Mouse (Mus musculus) right cerebral cortex, postnatal 4 days (tissue): ENCODE data around the gene Actn4.
"Not testable (repeated sequence)": the region's sequence is repeated elsewhere in the genome, so short reads cannot be mapped to it uniquely, and the experiment has no call there.

Source experiments
- DNase-seq: peaks from one replicate; pipeline ENCODE4 v3.0.0-alpha.2; 2022

The Actn4 gene

DNA sequence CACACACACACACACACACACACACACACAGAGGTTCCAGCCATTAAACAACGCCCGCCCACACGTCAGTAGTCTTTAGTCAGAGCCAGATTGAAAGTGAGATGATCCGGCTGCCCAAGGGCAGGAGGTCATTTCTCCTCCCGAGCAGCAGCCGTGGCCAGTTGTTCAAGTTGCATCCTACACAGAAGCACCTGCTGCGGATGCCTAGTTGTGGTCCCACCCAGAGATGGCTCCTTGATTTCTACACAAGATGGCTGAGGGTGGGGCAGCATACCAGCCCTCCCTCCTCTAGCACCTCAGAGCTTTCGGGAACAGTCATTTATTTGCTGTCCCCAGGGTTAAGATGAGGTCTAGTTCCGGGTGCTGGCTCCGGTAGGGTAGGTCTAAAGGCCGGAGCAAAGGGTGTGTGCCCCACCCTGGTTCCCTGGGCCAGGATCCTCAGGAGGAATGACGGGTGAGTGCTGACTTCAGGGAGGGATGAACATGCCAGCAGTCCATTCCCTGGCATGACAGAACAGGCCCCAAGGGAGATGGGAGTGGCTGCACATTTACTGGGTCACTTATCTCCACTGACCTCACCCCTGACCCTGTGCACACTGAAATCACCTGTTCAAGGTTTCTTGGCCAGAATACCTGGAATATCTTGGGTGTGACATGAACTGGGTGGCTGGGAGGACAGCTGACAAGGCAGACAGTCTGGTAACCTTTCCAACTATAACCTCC is 7.7 kb upstream of the Actn4 start:
- no peak for DNase-seq

DNA sequence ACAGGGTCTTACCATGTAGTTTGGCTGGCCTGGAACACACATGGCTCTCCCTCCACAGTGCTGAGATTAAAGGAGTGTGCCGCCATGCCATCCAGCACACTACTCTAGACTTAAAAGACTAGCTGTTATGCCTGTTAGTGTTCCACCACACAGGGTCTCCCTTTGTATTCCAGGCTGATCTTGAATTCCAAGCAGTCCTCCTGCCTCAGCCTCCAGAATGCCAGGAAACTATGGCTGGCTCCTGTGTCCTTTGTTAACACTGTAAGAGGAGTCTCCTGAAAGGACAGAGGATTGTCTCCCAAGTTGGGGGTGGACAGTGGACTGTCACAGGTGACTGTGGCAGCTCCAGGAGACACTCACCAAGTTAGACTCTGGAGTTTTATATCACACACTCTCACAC is 7.1 kb upstream of the Actn4 start:
- DNase-seq = no peak

- DNase-seq = not testable (repeated sequence)
Observed at GRCm38 (mm10) chr7:28968120-28968519, 6.0 kb upstream of the Actn4 start.

DNA sequence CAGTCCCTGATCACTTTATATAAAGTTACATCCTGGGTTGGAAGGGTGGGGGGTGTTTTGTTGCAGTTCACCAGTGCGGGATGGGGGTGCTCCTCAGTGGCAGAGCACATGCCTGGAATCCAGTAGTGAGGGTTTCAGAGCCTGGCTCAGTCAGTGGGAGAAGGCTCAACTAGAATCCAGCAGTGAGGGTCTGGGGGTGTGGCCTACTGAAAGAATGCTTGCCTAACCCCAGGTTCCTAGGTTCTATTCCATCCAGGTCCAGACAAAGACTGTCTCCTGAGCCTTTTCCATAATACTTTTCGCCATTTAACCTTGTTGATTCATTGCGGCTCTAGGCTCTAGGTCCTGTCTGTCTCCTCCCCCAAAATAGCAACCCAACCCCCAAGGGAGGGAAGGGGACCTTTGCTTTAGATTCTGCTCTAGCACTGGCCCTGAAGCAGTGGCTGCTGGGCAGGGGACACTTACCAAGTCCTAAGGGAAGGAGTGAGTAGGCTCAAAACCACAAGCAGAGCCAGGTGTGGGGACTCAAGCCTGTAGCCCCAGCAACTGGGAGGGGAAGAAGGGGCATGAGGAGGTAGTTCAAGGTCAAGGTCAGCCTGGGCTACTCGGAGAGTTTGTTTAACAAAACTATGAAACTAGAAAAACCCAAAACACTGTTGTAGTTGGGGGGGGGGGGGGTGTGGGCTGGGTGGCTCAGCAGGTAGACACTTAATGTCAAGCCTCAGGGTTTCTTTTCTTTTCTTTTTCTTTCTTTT is 4.8 kb upstream of the Actn4 start:
- no peak for DNase-seq

DNA sequence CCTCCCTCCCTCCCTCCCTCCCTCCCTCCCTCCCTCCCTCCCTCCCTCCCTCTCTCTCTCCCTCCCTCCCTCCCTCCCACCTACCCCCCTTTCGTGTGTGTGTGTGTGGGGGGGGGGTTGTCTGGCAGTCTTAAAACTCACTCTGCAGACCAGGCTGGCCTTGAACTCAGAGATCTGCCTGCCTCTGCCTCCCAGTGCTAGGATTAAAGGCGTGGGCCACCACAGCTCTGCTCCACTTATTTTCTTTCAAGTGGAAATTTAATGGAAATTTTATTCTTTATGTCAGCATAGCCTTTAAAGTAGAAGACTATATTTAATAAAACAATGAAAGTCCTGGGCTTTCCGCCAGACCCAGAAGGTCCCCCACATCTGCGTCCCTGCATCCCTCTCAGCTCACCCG is 4.0 kb upstream of the Actn4 start:
- no peak for DNase-seq

GRCm38 (mm10) chr7:28965346-28965840 is 3.3 kb upstream of the Actn4 start:
- no peak for DNase-seq

- no peak for DNase-seq
Observed at GRCm38 (mm10) chr7:28963399-28963923, 1.3 kb upstream of the Actn4 start.

DNA sequence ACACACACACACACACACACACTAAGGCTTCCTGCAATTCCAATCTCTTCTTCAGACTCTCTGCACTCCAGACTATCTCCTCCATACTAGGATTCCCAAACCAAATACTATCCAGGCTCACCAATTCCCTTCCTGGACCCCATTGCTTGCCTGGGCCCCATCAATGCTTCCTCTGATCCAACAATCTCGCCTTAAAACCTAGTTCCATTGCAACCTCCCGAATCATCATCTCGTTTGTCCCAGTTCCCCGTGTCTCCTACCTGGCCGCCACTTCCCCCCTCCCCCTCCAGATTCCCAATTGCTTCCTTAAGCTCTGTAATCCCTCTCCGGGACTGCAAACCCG is 585 bp downstream of the Actn4 start:
- DNase-seq = no peak

- DNase-seq = no peak
Observed at GRCm38 (mm10) chr7:28960354-28961046, 1.6 kb downstream of the Actn4 start.

DNA sequence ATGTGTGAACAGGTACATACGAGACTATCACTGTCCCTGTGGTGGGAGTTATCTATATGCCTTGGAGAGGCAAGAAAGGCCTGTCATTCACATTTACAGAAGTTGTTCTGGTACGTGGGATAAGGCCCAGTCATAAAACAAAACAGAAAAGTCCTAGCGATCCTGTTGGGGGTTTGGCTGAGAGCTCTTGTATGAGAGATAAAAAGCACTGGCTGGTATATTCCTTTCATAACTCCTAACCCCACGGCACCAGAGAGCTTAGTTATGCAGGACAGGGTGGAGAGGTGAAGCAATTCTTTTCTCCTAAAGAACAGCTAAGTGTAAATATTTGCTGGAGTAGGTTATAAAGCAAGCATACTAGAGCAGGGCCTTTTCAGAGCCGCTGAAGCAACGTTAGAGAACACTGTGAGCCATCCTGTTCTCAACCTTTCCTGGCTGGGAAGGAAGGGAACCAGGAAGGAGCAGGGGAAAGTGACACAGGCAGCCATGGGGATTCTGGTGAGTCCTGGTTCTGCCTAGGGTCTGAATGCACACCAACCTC is 2.6 kb downstream of the Actn4 start:
- DNase-seq = no peak

GRCm38 (mm10) chr7:28958770-28959169 is 3.4 kb downstream of the Actn4 start:
- DNase-seq = no peak

DNA sequence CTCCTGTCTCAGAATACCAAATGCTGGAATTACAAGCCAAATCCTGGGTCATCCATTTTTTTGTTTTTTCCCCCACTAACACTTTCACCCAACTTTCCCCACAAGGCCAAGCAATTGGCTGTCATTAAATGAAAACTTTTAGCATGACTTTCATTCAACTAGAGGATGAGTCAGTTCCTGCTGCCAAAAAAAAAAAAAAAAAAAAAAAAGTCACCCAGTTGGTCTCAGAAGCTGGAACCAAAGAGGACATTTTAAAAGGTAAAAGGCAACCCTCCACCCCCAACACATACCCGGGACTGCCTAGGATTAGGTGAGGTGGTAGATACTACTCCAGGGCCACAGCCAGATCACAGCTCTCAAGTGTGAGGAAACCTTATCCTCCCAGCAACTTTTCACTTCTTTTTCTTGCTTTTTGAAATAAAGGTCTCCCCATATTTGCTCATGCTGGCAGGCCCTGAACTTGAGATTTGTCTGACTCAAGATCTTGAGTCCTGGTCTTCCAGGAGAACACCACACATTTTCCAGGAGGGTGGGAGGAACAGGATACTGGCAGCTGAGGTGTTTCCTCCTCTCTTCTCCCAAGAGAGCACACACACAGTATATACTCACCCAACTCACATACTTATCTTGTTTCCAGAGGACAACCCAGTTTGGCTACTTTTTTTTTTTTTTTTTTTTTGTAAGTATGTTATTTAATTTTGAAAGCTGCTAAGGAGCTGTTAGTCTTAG is 4.0 kb downstream of the Actn4 start:
- no peak for DNase-seq

- no peak for DNase-seq
Observed at GRCm38 (mm10) chr7:28957286-28957685, 4.9 kb downstream of the Actn4 start.

DNA sequence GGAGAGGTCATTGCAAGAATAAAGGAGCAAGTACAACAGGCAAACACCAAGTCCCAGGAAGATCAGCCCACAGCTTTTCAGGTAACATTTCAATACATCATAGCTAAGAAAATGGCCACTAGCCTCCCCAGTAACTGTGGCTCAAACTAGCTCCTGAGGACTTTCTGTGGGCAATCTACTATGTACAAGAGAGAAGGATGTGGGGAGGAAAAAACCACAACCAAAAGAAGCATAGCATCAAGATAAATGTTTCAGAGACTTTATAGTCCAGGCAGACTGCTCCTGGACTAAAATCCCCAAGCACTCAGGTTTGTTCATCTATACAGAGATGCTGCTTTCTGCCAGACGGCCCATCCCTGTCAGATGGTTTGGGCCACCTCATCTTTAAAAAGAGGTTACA is 5.9 kb downstream of the Actn4 start:
- DNase-seq = no peak

DNA sequence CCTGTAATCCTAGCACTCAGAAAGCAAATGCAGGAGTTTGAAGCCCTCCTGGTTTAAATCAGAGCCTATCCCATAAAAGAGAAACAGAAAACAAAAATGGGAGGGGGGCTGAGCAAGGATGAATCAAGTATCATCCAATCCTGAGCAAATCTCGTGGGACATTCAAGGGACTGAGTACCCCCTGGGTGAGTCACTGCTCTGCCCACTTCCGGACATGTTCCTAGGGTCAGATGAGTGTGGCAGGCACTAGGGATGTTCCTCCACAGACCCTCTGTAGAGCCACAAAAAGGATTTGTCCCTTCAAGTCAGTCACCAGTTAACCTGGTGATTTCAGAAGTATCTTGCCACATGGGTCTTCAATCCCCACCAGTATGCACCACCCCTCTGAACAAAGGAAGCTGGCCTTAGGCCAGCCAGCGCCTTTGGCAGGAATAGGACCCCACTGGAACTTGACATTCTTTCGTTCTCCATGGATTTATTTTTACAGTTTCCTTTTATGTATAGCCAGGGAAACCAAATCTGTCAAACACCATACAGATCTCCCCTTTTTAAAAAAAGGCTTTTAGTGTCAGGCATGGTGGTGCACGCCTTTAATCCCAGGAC is 6.7 kb downstream of the Actn4 start:
- DNase-seq = no peak

GRCm38 (mm10) chr7:28954773-28955172 is 7.4 kb downstream of the Actn4 start:
- no peak for DNase-seq

- DNase-seq = no peak
Observed at GRCm38 (mm10) chr7:28953476-28954376, 8.4 kb downstream of the Actn4 start.

- no peak for DNase-seq
Observed at GRCm38 (mm10) chr7:28952786-28953185, 9.4 kb downstream of the Actn4 start.

DNA sequence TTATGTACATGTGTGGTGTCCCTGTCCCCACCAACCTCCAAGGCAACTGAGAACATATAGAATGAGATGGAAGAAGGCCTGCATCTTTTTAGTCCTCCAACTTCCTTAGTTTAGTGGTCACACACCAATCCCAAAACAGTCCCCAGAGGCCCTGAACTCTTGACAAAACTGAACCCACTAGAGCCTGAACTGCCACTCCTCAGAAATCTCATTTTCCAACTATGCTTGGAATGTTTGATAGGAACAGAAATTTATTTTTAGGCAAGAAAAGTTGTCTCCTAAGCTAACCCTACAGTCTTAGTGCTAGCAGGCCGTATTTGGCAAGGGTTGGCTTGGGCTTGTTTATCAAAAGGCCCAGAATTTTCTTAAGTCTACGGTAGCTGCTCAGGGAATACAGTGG is 10.4 kb downstream of the Actn4 start:
- no peak for DNase-seq

- no peak for DNase-seq
Observed at GRCm38 (mm10) chr7:28950346-28951037, 11.6 kb downstream of the Actn4 start.
